Mouse (Mus musculus): ENCODE results near the gene Slc27a1. TPM values are rescaled to one million over a fixed set of nuclear protein-coding genes. Genes with fewer than 3 reads are reported as not detected.

Gene Slc27a1
- polyA plus RNA-seq, 1 experiment from 2014 or later = 81.7 TPM

GRCm38 (mm10) chr8:71630761-71631160, 62.1 kb downstream of the Slc27a1 start:
- 84% methylated on average over 6 of the region's 6 CpGs for WGBS
- Histone ChIP-seq H3K4me1 (replicated peaks) (peaks cover 36% of the 10 kb centered on the region), H3K36me3 (peaks cover 29% of the 10 kb centered on the region)

GRCm38 (mm10) chr8:71631897-71632296, 63.2 kb downstream of the Slc27a1 start:
- Histone ChIP-seq H3K36me3 (peaks cover 29% of the 10 kb centered on the region), H3K27me3 (peaks cover 69% of the 10 kb centered on the region), H3K4me1 (replicated peaks) (peaks cover 36% of the 10 kb centered on the region), H3K9ac (no peak overlapping the region), H3K4me2 (no peak overlapping the region), H3K9me3 (0 out of 2 replicates have a peak, but pooled peaks cover 9% of the 10 kb centered on the region), H3K4me3 (no peak overlapping the region), H3K27ac (replicated peaks) (no peak overlapping the region)
- no peak for ATAC-seq (ENCODE audit: low read depth)
- WGBS = 55% methylated on average over 2 of the region's 2 CpGs

More at GRCm38 (mm10) chr8:71630761-71631160, 62.1 kb downstream of the Slc27a1 start:
- Histone ChIP-seq H3K9me3 (0 out of 2 replicates have a peak, but pooled peaks cover 9% of the 10 kb centered on the region), H3K4me3 (no peak overlapping the region), H3K27ac (replicated peaks) (no peak overlapping the region), H3K9ac (no peak overlapping the region), H3K4me2 (no peak overlapping the region), H3K27me3 (peaks cover 57% of the 10 kb centered on the region)
- ATAC-seq (ENCODE audit: low read depth) = no peak

- 0 out of 2 replicates have a peak, but pooled peaks cover 9% of the 10 kb centered on the region for H3K9me3 ChIP-seq
- WGBS = 16% methylated on average over 19 of the region's 22 CpGs
- peaks cover 75% of the 10 kb centered on the region for H3K27me3 ChIP-seq
Measured at GRCm38 (mm10) chr8:71633164-71633563, 64.5 kb downstream of the Slc27a1 start.

GRCm38 (mm10) chr8:71633981-71634667, 65.4 kb downstream of the Slc27a1 start:
- 0 out of 2 replicates have a peak, but pooled peaks cover 9% of the 10 kb centered on the region for H3K9me3 ChIP-seq
- H3K4me2 ChIP-seq = peak overlapping the region; percentile 37
- WGBS = 2% methylated on average over 26 of the region's 26 CpGs
- peaks cover 19% of the 10 kb centered on the region for H3K4me1 ChIP-seq (replicated peaks)
- H3K27ac ChIP-seq (replicated peaks) = no peak overlapping the region; the same call in 1 of the 2 replicates
- H3K27me3 ChIP-seq = peaks cover 81% of the 10 kb centered on the region
- ATAC-seq (ENCODE audit: low read depth) = peak; percentile 41
- peak overlapping the region; percentile 52 for H3K9ac ChIP-seq
- H3K36me3 ChIP-seq = peaks cover 38% of the 10 kb centered on the region
- H3K4me3 ChIP-seq = 0 out of 2 replicates have a peak overlapping the region, but pooled peaks have one; percentile 2

More at GRCm38 (mm10) chr8:71633164-71633563, 64.5 kb downstream of the Slc27a1 start:
- Histone ChIP-seq H3K4me1 (replicated peaks) (peaks cover 29% of the 10 kb centered on the region), H3K9ac (no peak overlapping the region), H3K4me3 (no peak overlapping the region), H3K27ac (replicated peaks) (no peak overlapping the region), H3K36me3 (peaks cover 30% of the 10 kb centered on the region), H3K4me2 (no peak overlapping the region)
- no peak for ATAC-seq (ENCODE audit: low read depth)

Small RNAs within 50 kb of the gene (microRNA-seq; reads per million reads assigned to microRNA genes)
- 0.74 reads per million for gene Mir6769b

Other genes with a start within 250 kb of the Slc27a1 start
- gene Use1, start 202.0 kb upstream of the Slc27a1 start, polyA plus RNA-seq (2015; fragmentation: Nextera tagmentation; extraction: Ambion mirVana) = 109 and 111 TPM in 2 replicates
- 4.3 and 6.0 TPM in 2 replicates for gene Ocel1, start 197.6 kb upstream of the Slc27a1 start, polyA plus RNA-seq (2015; fragmentation: Nextera tagmentation; extraction: Ambion mirVana)
- 27.9 and 30.3 TPM in 2 replicates for gene Nr2f6, start 186.9 kb upstream of the Slc27a1 start, polyA plus RNA-seq (2015; fragmentation: Nextera tagmentation; extraction: Ambion mirVana)
- gene Ushbp1, start 173.1 kb upstream of the Slc27a1 start, polyA plus RNA-seq (2015; fragmentation: Nextera tagmentation; extraction: Ambion mirVana) = 6.1 and 7.3 TPM in 2 replicates
- gene Babam1, start 172.0 kb upstream of the Slc27a1 start, polyA plus RNA-seq (2015; fragmentation: Nextera tagmentation; extraction: Ambion mirVana) = 96.0 and 96.6 TPM in 2 replicates
- gene Ankle1, start 162.9 kb upstream of the Slc27a1 start, polyA plus RNA-seq (2015; fragmentation: Nextera tagmentation; extraction: Ambion mirVana) = 8.2 and 8.4 TPM in 2 replicates
- gene Abhd8, start 105.2 kb upstream of the Slc27a1 start, polyA plus RNA-seq (2015; fragmentation: Nextera tagmentation; extraction: Ambion mirVana) = 127 and 145 TPM in 2 replicates
- gene Mrpl34, start 103.9 kb upstream of the Slc27a1 start, polyA plus RNA-seq (2015; fragmentation: Nextera tagmentation; extraction: Ambion mirVana) = 208 and 237 TPM in 2 replicates
- 217 and 231 TPM in 2 replicates for gene Dda1, start 99.7 kb upstream of the Slc27a1 start, polyA plus RNA-seq (2015; fragmentation: Nextera tagmentation; extraction: Ambion mirVana)
- 6.1 and 7.8 TPM in 2 replicates for gene Ano8, start 82.9 kb upstream of the Slc27a1 start, polyA plus RNA-seq (2015; fragmentation: Nextera tagmentation; extraction: Ambion mirVana)
- 12.0 and 15.5 TPM in 2 replicates for gene Gtpbp3, start 80.8 kb upstream of the Slc27a1 start, polyA plus RNA-seq (2015; fragmentation: Nextera tagmentation; extraction: Ambion mirVana)
- gene Plvap, start 57.1 kb upstream of the Slc27a1 start, polyA plus RNA-seq (2015; fragmentation: Nextera tagmentation; extraction: Ambion mirVana) = 20.8 and 22.2 TPM in 2 replicates
- 0.17 and 0.24 TPM in 2 replicates for gene Ccdc194, start 43.2 kb upstream of the Slc27a1 start, polyA plus RNA-seq (2015; fragmentation: Nextera tagmentation; extraction: Ambion mirVana)
- gene Bst2, start 31.4 kb upstream of the Slc27a1 start, polyA plus RNA-seq (2015; fragmentation: Nextera tagmentation; extraction: Ambion mirVana) = 16.0 and 23.4 TPM in 2 replicates
- gene Mvb12a, start 26.0 kb upstream of the Slc27a1 start, polyA plus RNA-seq (2015; fragmentation: Nextera tagmentation; extraction: Ambion mirVana) = 56.2 and 60.7 TPM in 2 replicates
- gene Tmem221, start 10.0 kb upstream of the Slc27a1 start, polyA plus RNA-seq (2015; fragmentation: Nextera tagmentation; extraction: Ambion mirVana) = 0.25 TPM in 1 of 2 replicates, not detected in the other
- not detected in 2 replicates for gene Nxnl1, start 2.3 kb upstream of the Slc27a1 start, polyA plus RNA-seq (2015; fragmentation: Nextera tagmentation; extraction: Ambion mirVana)
- 191 and 213 TPM in 2 replicates for gene Pgls, start 23.3 kb downstream of the Slc27a1 start, polyA plus RNA-seq (2015; fragmentation: Nextera tagmentation; extraction: Ambion mirVana)
- gene Fam129c, start 28.8 kb downstream of the Slc27a1 start, polyA plus RNA-seq (2015; fragmentation: Nextera tagmentation; extraction: Ambion mirVana) = 7.8 and 8.5 TPM in 2 replicates
- gene Colgalt1, start 42.1 kb downstream of the Slc27a1 start, polyA plus RNA-seq (2015; fragmentation: Nextera tagmentation; extraction: Ambion mirVana) = 66.8 and 67.2 TPM in 2 replicates
- 16.6 and 17.7 TPM in 2 replicates for gene Unc13a, start 102.9 kb downstream of the Slc27a1 start, polyA plus RNA-seq (2015; fragmentation: Nextera tagmentation; extraction: Ambion mirVana)
- 3.9 and 4.0 TPM in 2 replicates for gene Jak3, start 107.4 kb downstream of the Slc27a1 start, polyA plus RNA-seq (2015; fragmentation: Nextera tagmentation; extraction: Ambion mirVana)
- 0.46 and 1.0 TPM in 2 replicates for gene Insl3, start 120.3 kb downstream of the Slc27a1 start, polyA plus RNA-seq (2015; fragmentation: Nextera tagmentation; extraction: Ambion mirVana)
- 0.42 and 0.59 TPM in 2 replicates for gene B3gnt3, start 132.9 kb downstream of the Slc27a1 start, polyA plus RNA-seq (2015; fragmentation: Nextera tagmentation; extraction: Ambion mirVana)
- 54.2 and 55.0 TPM in 2 replicates for gene Fcho1, start 156.8 kb downstream of the Slc27a1 start, polyA plus RNA-seq (2015; fragmentation: Nextera tagmentation; extraction: Ambion mirVana)